Mouse (Mus musculus) small intestine, adult 2 months (tissue): ENCODE measurements around the gene Nrxn1. TPM values are rescaled to one million over a fixed set of nuclear protein-coding genes. Genes with fewer than 3 reads are reported as not detected.

Experiments
- H3K27ac ChIP-seq: fragments of 200-500 bp; 2 replicates; pipeline ENCODE4 v1.5.1; 2012; ENCODE audit warnings: low read depth, low read length, control low read depth, inconsistent platforms; ENCODE audit not compliant: insufficient read depth
- H3K27me3 ChIP-seq: fragments of 200-500 bp; 2 replicates; pipeline ENCODE4 v1.6.1; 2012; ENCODE audit warnings: mild to moderate bottlenecking, moderate library complexity, low read length, inconsistent platforms; ENCODE audit not compliant: control insufficient read depth, insufficient read depth
- H3K36me3 ChIP-seq: fragments of 200-500 bp; 2 replicates; pipeline ENCODE4 v1.6.1; 2012; ENCODE audit warnings: mild to moderate bottlenecking, low read length, control low read depth, inconsistent platforms; ENCODE audit not compliant: control insufficient read depth, insufficient read depth
- H3K4me1 ChIP-seq: fragments of 200-500 bp; 2 replicates; pipeline ENCODE4 v1.6.1; 2012; ENCODE audit warnings: low read length, inconsistent platforms, mixed read lengths; ENCODE audit not compliant: control insufficient read depth, insufficient read depth, insufficient read length
- H3K4me3 ChIP-seq: fragments of 200-500 bp; 2 replicates; pipeline ENCODE4 v1.5.1; 2012; ENCODE audit warnings: low read depth, mild to moderate bottlenecking, control low read depth, inconsistent platforms, low read length, moderate library complexity
- CTCF ChIP-seq: fragments of 200-500 bp; IDR thresholded peaks from 2 replicates; pipeline ENCODE4 v1.5.1; 2012; ENCODE audit warnings: low read depth, mild to moderate bottlenecking, control low read depth, inconsistent platforms, low read length, moderate library complexity, mixed read lengths; ENCODE audit not compliant: insufficient replicate concordance, insufficient read length; ENCODE audit errors: extremely low read depth
- POLR2A ChIP-seq: fragments of 200-500 bp; IDR thresholded peaks from 2 replicates; pipeline ENCODE4 v1.6.1; 2012; ENCODE audit warnings: low read depth, mild to moderate bottlenecking, control low read depth, inconsistent platforms, low read length, moderate library complexity
- WGBS: fragments of 180-500 bp; shearing (Covaris S2); methylation state at CpG from one replicate; pipeline ENCODE4 v1.1.7; 2018; 5-methylcytosine and 5-hydroxymethylcytosine counted together
- polyA plus RNA-seq: library from polyadenylated mRNA; depleted of rRNA; stranded (reverse); fragments of >200 nt; gene quantifications from 2 replicates; pipeline ENCODE4 v1.2.3, GENCODE M21; 2012

The Nrxn1 gene
- polyA plus RNA-seq, 1 experiment = 0.39 TPM

GRCm38 (mm10) chr17:90788040-90788439 lies 304.8 kb downstream of the Nrxn1 start:
- H3K27ac ChIP-seq = no peak overlapping the region
- no peak for TF ChIP-seq CTCF
- WGBS = 64% methylated on average over 1 of the region's 1 CpGs
- no peak overlapping the region for H3K4me3 ChIP-seq
- no peaks in the 10 kb centered on the region for H3K27me3 ChIP-seq
- no peaks in the 10 kb centered on the region for H3K36me3 ChIP-seq
- no peaks in the 10 kb centered on the region for H3K4me1 ChIP-seq

GRCm38 (mm10) chr17:90787121-90787788 lies 305.6 kb downstream of the Nrxn1 start:
- Histone ChIP-seq H3K4me3 (no peak overlapping the region), H3K27me3 (no peaks in the 10 kb centered on the region), H3K36me3 (no peaks in the 10 kb centered on the region), H3K4me1 (no peaks in the 10 kb centered on the region), H3K27ac (no peak overlapping the region)
- WGBS = 81% methylated on average over 5 of the region's 5 CpGs
- TF ChIP-seq CTCF (no peak), POLR2A (no peak)

- H3K36me3 ChIP-seq = no peaks in the 10 kb centered on the region
- H3K4me3 ChIP-seq = no peak overlapping the region
- H3K27ac ChIP-seq = no peak overlapping the region
- H3K27me3 ChIP-seq = no peaks in the 10 kb centered on the region
- WGBS = 60% methylated on average over 1 of the region's 1 CpGs
- H3K4me1 ChIP-seq = no peaks in the 10 kb centered on the region
- TF ChIP-seq POLR2A = no peak
- TF ChIP-seq CTCF = no peak
These were observed 312.4 kb downstream of the Nrxn1 start for GRCm38 (mm10) chr17:90780481-90780880.

GRCm38 (mm10) chr17:90775397-90775796 lies 317.5 kb downstream of the Nrxn1 start:
- Histone ChIP-seq H3K27me3 (no peaks in the 10 kb centered on the region), H3K27ac (no peak overlapping the region), H3K4me1 (no peaks in the 10 kb centered on the region), H3K4me3 (no peak overlapping the region), H3K36me3 (no peaks in the 10 kb centered on the region)
- 79% methylated on average over 3 of the region's 3 CpGs for WGBS
- TF ChIP-seq CTCF (no peak), POLR2A (no peak)

GRCm38 (mm10) chr17:90773233-90773632 lies 319.6 kb downstream of the Nrxn1 start:
- H3K27me3 ChIP-seq = no peaks in the 10 kb centered on the region
- H3K4me3 ChIP-seq = no peak overlapping the region
- TF ChIP-seq CTCF (no peak), POLR2A (no peak)
- no peak overlapping the region for H3K27ac ChIP-seq
- 74% methylated on average over 3 of the region's 3 CpGs for WGBS
- no peaks in the 10 kb centered on the region for H3K4me1 ChIP-seq
- H3K36me3 ChIP-seq = no peaks in the 10 kb centered on the region

- 50% methylated on average over 1 of the region's 1 CpGs for WGBS
- TF ChIP-seq CTCF (no peak), POLR2A (no peak)
- Histone ChIP-seq H3K27ac (no peak overlapping the region), H3K4me3 (no peak overlapping the region), H3K36me3 (no peaks in the 10 kb centered on the region), H3K4me1 (no peaks in the 10 kb centered on the region), H3K27me3 (no peaks in the 10 kb centered on the region)
These were observed 324.7 kb downstream of the Nrxn1 start for GRCm38 (mm10) chr17:90768216-90768615.

GRCm38 (mm10) chr17:90727124-90727523 lies 365.7 kb downstream of the Nrxn1 start:
- WGBS = 39% methylated on average over 3 of the region's 3 CpGs
- Histone ChIP-seq H3K4me3 (no peak overlapping the region), H3K36me3 (no peaks in the 10 kb centered on the region), H3K27ac (no peak overlapping the region), H3K4me1 (no peaks in the 10 kb centered on the region), H3K27me3 (no peaks in the 10 kb centered on the region)
- TF ChIP-seq CTCF = no peak
- no peak for TF ChIP-seq POLR2A
